Mouse (Mus musculus): ENCODE measurements around the gene Syp. TPM values are rescaled to one million over a fixed set of nuclear protein-coding genes. Genes with fewer than 3 reads are reported as not detected.

The Syp gene
- 14.8 TPM for polyA plus RNA-seq (2014; fragmentation: Illumina TruSeq; extraction: RNeasy Lipid Tissue Mini Kit (QIAGEN cat#74804); ENCODE audit: low read depth, low replicate concordance)

GRCm38 (mm10) chrX:7638401-7639091 lies at the start of gene Syp:
Gene Syp, plus strand, starts transcription at chrX:7638471.

GRCm38 (mm10) chrX:7604879-7605574 lies 33.2 kb upstream of the Syp start, which contains the start of gene Ccdc22:
Gene Ccdc22, minus strand, starts transcription at chrX:7605517.

GRCm38 (mm10) chrX:7606783-7607182 lies 31.5 kb upstream of the Syp start, which contains the start of gene Cacna1f:
Gene Cacna1f, plus strand, starts transcription at chrX:7607083.

GRCm38 (mm10) chrX:7657221-7657639 lies 19.0 kb downstream of the Syp start, which contains the start of gene Prickle3:
Gene Prickle3, plus strand, starts transcription at chrX:7657260.

GRCm38 (mm10) chrX:7670921-7671623 lies 32.8 kb downstream of the Syp start, which contains the start of gene Plp2:
Gene Plp2, minus strand, starts transcription at chrX:7671390.

GRCm38 (mm10) chrX:7680864-7681263 lies 42.6 kb downstream of the Syp start, which contains the start of gene Magix:
Gene Magix, minus strand, starts transcription at chrX:7681251.

GRCm38 (mm10) chrX:7696954-7697381 lies 58.7 kb downstream of the Syp start, which contains the start of gene Gpkow:
Gene Gpkow, plus strand, starts transcription at chrX:7697131.

Other genes with a start within 250 kb of the Syp start
- not detected for gene Foxp3, start 64.8 kb upstream of the Syp start, polyA plus RNA-seq (2014; fragmentation: Illumina TruSeq; extraction: RNeasy Lipid Tissue Mini Kit (QIAGEN cat#74804); ENCODE audit: low read depth, low replicate concordance)
- gene Ppp1r3f, start 64.2 kb upstream of the Syp start, polyA plus RNA-seq (2014; fragmentation: Illumina TruSeq; extraction: RNeasy Lipid Tissue Mini Kit (QIAGEN cat#74804); ENCODE audit: low read depth, low replicate concordance), result 2.6 TPM
- 1.4 TPM for gene Ccdc22, start 33.0 kb upstream of the Syp start, polyA plus RNA-seq (2014; fragmentation: Illumina TruSeq; extraction: RNeasy Lipid Tissue Mini Kit (QIAGEN cat#74804); ENCODE audit: low read depth, low replicate concordance)
- not detected for gene Cacna1f, start 31.4 kb upstream of the Syp start, polyA plus RNA-seq (2014; fragmentation: Illumina TruSeq; extraction: RNeasy Lipid Tissue Mini Kit (QIAGEN cat#74804); ENCODE audit: low read depth, low replicate concordance)
- gene Prickle3, start 18.8 kb downstream of the Syp start, polyA plus RNA-seq (2014; fragmentation: Illumina TruSeq; extraction: RNeasy Lipid Tissue Mini Kit (QIAGEN cat#74804); ENCODE audit: low read depth, low replicate concordance), result 5.5 TPM
- gene Plp2, start 32.9 kb downstream of the Syp start, polyA plus RNA-seq (2014; fragmentation: Illumina TruSeq; extraction: RNeasy Lipid Tissue Mini Kit (QIAGEN cat#74804); ENCODE audit: low read depth, low replicate concordance), result 55.3 TPM
- gene Magix, start 42.8 kb downstream of the Syp start, polyA plus RNA-seq (2014; fragmentation: Illumina TruSeq; extraction: RNeasy Lipid Tissue Mini Kit (QIAGEN cat#74804); ENCODE audit: low read depth, low replicate concordance), result 0.29 TPM
- 96.3 TPM for gene Gpkow, start 58.7 kb downstream of the Syp start, polyA plus RNA-seq (2014; fragmentation: Illumina TruSeq; extraction: RNeasy Lipid Tissue Mini Kit (QIAGEN cat#74804); ENCODE audit: low read depth, low replicate concordance)
- gene Wdr45, start 75.9 kb downstream of the Syp start, polyA plus RNA-seq (2014; fragmentation: Illumina TruSeq; extraction: RNeasy Lipid Tissue Mini Kit (QIAGEN cat#74804); ENCODE audit: low read depth, low replicate concordance), result 9.0 TPM
- gene Gm45208, start 83.8 kb downstream of the Syp start, polyA plus RNA-seq (2014; fragmentation: Illumina TruSeq; extraction: RNeasy Lipid Tissue Mini Kit (QIAGEN cat#74804); ENCODE audit: low read depth, low replicate concordance), result not detected
- gene Praf2, start 90.0 kb downstream of the Syp start, polyA plus RNA-seq (2014; fragmentation: Illumina TruSeq; extraction: RNeasy Lipid Tissue Mini Kit (QIAGEN cat#74804); ENCODE audit: low read depth, low replicate concordance), result 8.2 TPM
- gene Ccdc120, start 112.4 kb downstream of the Syp start, polyA plus RNA-seq (2014; fragmentation: Illumina TruSeq; extraction: RNeasy Lipid Tissue Mini Kit (QIAGEN cat#74804); ENCODE audit: low read depth, low replicate concordance), result 0.23 TPM
- gene Tfe3, start 124.1 kb downstream of the Syp start, polyA plus RNA-seq (2014; fragmentation: Illumina TruSeq; extraction: RNeasy Lipid Tissue Mini Kit (QIAGEN cat#74804); ENCODE audit: low read depth, low replicate concordance), result 10.4 TPM
- 28.3 TPM for gene Gripap1, start 151.3 kb downstream of the Syp start, polyA plus RNA-seq (2014; fragmentation: Illumina TruSeq; extraction: RNeasy Lipid Tissue Mini Kit (QIAGEN cat#74804); ENCODE audit: low read depth, low replicate concordance)
- gene Kcnd1, start 183.8 kb downstream of the Syp start, polyA plus RNA-seq (2014; fragmentation: Illumina TruSeq; extraction: RNeasy Lipid Tissue Mini Kit (QIAGEN cat#74804); ENCODE audit: low read depth, low replicate concordance), result 1.5 TPM
- 35.6 TPM for gene Otud5, start 202.9 kb downstream of the Syp start, polyA plus RNA-seq (2014; fragmentation: Illumina TruSeq; extraction: RNeasy Lipid Tissue Mini Kit (QIAGEN cat#74804); ENCODE audit: low read depth, low replicate concordance)
- 9.1 TPM for gene Pim2, start 239.8 kb downstream of the Syp start, polyA plus RNA-seq (2014; fragmentation: Illumina TruSeq; extraction: RNeasy Lipid Tissue Mini Kit (QIAGEN cat#74804); ENCODE audit: low read depth, low replicate concordance)
- 7.2 TPM for gene Slc35a2, start 245.6 kb downstream of the Syp start, polyA plus RNA-seq (2014; fragmentation: Illumina TruSeq; extraction: RNeasy Lipid Tissue Mini Kit (QIAGEN cat#74804); ENCODE audit: low read depth, low replicate concordance)